Mouse (Mus musculus): ENCODE results near the gene Oas1a.
"Not testable (repeated sequence)": the region's sequence is repeated elsewhere in the genome, so short reads cannot be mapped to it uniquely, and the experiment has no call there.

Oas1a gene

DNA sequence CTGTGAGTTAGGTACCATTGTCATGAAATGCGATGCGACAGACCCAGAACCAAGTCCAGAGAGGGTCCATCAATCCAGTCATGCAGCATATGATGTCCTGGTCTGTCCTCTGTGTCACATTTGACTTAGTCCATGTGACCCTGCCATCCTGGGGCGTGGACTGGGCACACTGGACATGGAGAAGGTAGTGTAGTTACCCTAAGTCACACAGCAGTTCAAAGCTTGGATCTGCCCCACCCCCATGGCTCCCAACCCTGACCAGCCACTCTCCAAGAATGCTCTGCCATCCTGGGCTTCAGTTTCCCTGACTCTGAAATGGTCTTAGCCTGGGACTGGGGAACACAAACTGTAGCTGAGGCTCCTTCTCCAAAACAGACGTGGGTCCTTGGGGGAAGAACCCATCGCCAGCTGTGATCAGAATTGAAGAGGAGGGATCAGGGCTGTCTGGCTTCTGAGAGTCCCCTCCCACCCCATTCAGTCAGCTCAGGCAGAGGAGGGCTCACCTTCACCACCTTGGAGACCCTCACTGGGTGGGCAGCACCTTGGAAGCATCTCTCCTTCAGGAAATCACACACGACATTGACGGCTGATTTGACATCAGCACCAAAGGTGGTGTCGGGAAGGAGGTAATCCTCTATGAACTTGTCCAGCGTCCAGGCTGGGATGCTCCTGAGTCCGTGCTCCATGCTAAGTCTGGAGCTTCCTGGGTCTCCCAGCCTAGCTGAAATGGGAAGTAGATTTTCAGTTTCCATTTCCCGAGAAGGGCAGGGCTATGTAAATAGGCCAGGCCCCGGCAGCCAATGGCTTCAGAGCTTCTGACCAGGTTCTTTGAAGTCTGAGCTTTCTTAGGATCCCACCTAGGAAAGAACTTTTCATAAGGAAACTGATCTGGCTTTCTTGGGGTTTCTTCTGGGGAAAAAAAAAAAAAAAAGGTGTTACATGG, at the start of gene Oas1a:
Gene Oas1a, minus strand, starts transcription at position 731 of the 943 bp plus-strand sequence.
- DNase-seq (ENCODE audit: low spot score in 2 of 2), result not testable (repeated sequence)

DNA sequence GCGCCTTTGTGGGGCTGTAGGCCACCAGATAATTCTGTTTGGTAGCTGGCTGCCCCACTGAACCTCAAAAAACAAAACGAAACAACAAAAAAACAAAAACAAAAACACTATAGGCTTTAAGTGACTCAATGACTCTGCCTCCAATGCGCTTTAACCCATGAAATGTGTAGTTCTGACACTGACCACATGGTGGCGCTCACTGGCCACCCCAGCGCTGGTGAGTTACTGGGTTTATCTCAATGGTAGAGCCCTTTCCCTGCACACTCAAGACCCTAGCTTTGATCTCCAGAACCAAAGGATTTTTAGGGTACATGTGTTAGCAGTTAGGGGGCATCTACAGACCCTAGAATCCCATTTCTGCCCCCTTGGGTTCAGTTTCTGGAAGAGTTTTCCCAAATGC, 46.7 kb upstream of the Oas1a start:
- peak; percentile 57 to 62 for DNase-seq (ENCODE audit: low spot score in 2 of 2)

DNA sequence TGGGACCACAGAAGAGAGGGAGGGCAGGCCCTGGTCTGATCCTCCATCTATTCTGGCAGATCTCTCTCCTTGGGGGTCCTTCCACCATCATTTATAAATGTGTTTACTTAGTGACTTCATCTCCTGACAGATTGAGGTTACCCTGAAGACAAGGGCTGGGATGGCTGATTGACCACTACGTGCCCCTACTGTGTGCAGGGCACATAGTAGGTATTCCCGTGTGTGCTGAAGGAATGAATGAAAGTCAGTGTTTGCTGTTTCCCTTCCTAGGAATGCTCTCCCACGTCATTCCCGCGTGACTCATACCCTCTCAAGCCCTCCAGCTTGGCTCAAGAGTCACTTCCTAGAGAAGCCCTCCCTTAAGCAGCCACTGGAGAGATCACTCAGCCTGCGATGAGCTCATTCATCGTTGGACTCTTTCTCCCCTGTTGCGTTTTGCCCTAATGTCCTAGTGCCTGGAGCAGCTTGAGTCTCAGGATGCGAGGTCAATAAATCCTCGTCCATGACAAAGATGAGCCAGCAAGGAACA, 45.0 kb upstream of the Oas1a start:
- no peak for DNase-seq (ENCODE audit: low spot score in 2 of 2)

DNA sequence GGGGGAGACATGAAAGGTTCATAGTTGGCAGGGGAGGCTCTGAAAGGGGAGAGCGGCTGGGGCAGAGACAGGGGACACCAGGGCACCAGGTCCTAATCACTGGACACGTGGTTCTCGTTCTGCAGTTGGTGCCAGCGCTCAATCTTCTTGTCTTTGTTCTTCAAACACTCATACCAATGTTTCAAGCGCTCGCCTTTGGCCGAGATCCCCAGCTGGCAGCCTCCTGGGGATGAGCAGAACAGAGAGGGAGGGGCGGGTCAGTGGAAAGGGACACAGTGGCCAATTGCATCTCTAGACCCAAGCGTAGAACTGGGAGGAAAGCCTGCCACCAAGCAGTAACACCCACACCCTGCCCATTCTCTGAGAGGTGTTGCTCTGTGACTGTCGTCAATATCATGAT, 34.8 kb upstream of the Oas1a start:
- peak in 1 of 2 experiments; percentile 12 for DNase-seq (ENCODE audit: low spot score in 2 of 2)

DNA sequence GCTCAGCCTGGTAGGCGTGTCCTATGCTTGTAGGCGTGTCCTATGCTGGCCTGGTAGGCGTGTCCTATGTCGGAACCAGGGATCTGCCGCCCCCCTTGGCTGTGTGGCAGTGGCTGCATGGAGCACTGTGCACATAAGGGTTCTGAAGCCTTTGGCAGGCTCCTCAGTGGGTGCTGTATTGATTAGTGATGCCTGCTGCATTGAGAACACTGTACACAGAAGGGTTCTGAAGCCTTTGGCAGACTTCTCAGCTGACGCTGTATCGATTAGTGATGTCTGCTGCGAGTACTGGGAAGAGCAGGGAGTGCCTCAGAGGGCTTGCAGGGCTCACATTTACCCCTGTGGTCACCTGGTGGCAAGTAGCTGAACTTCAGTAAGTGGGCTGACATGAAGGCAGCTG, 31.3 kb upstream of the Oas1a start:
- DNase-seq (ENCODE audit: low spot score in 2 of 2), result no peak

DNA sequence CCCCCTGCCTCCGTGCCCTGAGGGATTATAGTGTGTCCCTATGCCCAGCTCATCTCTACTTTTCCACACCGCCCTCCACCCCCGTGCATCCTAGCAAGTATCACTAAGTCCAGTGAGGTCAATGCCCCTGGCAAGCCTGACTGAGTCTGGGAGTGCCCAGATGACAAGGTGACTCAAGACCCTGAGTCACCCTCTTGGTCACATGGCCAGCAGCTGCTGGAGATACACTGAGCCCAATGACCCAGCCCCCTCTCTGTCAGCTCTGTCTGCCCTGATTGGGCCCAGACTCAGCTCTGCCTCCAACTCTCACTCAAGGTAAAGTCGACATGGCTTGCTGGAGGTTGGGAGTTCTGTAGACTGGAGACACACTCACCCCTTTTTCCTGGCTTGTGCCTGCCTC, 30.5 kb upstream of the Oas1a start:
- no peak for DNase-seq (ENCODE audit: low spot score in 2 of 2)

DNA sequence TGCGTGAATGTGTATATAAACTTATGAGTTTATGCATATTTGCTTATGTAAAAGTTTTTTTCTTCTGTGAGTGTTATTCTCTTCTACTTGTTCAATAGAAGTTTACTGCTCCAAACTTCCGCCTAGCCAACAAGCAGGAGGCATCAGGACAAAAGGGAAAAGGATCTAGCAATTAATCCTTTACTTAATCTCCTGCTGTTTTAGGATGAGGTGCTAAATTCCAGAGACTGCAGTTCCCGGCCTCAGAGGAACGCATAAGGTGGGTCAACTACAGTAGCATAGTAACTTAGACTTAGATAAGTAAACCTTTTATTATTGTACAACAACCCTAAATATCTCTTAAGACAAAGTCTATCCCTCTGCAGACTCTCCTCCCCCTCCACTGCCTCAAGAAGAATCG, 26.6 kb upstream of the Oas1a start:
- no peak for DNase-seq (ENCODE audit: low spot score in 2 of 2)

DNA sequence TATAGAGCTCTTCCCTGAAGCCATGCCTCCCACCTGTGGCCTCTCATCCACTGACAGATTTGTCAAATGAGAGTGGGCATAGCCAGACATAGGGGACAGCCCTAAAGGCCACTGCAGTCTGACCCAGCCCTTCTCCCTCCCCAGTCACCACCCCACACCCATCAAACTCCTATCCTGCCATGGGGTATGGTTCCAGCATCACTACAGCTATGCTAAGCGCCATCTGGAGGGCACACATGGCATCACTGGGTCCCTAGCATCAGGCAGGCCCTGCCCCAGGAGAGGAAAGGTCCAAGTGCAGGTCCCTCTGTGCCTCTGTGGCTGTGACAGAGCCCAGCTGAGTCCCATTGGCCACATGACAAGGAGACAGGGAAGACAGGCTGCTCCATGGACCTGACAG, 19.7 kb upstream of the Oas1a start:
- no peak for DNase-seq (ENCODE audit: low spot score in 2 of 2)

DNA sequence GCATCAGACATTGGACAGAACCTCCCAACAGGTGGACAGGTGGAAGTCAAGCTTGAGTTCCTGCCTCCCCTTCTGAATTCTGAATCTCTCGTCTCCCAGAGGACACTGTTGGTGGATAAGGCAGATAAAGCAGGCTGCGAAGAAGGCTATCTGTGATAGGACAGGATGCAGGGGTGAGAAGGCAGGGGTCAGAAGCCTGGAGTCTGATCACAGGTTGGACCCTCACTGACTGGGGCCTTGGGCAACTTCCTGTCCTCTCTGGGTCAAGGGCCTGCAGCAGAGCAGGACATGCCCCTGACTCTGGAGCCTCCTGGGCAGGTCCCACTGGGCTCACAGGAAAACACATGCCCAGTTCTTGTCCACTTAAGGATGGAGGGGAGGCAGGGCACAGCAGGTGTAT, 19.0 kb upstream of the Oas1a start:
- DNase-seq (ENCODE audit: low spot score in 2 of 2), result not testable (repeated sequence)

DNA sequence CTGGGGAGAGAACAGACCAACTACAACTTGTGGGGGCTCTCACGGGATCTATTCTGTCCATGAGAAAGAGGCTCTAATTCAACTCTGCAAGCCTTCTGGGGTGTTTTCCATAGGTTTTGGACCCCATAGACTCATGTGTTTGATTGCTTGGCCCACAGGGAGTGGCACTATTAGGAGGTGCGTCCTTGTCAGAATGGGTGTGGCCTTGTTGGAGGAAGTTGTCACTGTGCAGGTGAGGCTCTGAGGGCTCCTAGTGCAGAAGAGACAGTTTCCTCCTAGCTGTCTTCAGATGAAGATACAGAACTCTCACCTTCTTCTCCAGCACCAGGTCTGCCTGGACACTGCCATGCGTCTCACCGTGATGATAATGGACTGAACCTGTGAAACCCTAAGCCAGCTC, 17.2 kb upstream of the Oas1a start:
- not testable (repeated sequence) for DNase-seq (ENCODE audit: low spot score in 2 of 2)

DNA sequence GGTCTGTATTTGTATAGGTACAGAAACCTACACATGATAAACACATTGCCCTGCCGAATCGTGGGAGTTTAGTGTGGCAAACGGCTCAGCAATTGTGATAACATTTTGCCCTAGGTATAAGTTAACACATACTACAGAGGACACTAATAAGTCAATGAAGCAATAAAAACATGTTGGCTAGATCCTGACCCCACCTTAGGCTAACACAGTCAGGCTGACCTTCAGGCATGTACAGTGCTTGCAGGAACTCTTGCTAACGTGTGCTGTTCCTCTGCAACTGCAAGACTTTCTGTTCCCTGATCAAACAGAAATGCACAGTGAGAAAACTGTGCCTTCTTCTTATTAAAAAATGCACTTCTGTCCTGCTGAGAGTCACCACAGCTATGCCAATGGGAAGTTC, 16.6 kb upstream of the Oas1a start:
- DNase-seq (ENCODE audit: low spot score in 2 of 2), result no peak

DNA sequence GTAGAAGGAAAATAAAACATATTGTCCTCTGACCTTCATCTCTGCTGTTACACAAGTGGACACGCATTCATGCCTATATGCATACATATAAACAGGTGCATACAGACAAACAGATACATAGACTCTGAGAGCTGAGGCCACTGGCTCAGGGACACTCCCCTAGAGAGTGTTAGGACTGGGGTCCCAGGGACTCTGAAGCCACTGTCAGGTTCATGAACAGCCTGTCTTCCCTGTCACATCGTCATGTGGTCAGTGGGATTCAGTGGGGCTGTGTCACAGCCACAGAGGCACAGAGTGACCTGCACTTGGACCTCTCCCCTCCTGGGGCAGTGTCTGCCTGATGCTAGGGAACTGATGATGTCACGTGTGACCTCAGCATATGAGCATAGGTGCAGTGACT, 13.0 kb upstream of the Oas1a start:
- DNase-seq (ENCODE audit: low spot score in 2 of 2), result no peak

DNA sequence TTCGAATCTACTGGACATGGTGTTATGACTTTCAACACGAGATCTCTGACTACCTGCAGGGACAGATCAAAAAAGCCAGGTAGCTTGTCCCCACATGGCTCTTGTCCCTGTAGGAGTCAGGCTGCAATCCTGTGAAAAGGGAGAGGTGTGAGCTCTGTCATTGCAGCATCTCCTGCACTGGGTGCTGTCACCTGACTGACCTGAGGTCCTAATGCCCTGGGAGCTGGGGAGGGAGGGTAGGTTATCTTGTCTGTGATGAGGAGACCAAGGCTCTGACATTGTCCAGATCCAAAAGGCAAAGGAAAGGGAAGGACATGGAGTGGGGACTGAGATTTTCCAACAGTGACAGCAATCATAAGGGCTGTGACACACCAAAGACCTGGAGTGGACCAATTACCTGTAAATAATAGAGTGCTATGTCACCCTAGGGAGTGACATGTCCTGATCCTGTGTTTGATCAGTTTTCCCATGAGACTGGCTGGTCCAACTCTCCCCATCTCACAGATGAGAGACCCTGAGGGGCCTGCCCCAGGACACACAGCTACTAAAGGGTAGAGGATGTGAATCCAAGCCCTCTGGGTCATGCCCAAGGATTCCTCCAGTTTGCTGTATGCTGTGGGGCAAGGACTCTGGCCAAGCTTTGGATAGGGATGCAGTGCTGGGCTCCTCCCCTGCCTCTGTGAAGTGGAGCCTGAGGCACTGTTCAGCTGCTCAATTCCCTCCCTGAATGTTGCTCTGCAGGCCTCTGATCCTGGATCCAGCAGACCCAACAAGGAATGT, 12.0 kb upstream of the Oas1a start:
- DNase-seq (ENCODE audit: low spot score in 2 of 2), result not testable (repeated sequence)

DNA sequence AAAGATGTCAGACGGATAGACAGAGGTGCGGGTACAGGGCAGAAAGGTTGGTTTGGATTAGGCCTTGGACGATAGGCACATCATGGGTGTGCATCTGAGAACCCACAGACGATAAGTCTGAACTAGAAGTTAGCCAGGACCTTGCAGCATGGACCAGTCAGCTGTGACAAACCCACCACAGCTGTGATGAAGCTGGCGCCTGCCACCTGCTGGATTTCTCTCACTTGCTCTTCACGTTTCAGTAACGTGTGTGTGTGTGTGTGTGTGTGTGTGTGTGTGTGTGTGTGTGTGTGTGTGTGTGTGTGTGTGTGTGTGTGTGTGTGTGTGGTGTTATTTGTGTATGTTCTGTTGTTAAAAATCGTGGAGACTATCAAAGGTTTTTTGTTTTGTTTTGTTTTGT, 6.9 kb upstream of the Oas1a start, which contains the start of gene Oas1d:
Gene Oas1d, plus strand, starts transcription at position 333 of the 400 bp plus-strand sequence.
- not testable (repeated sequence) for DNase-seq (ENCODE audit: low spot score in 2 of 2)

DNA sequence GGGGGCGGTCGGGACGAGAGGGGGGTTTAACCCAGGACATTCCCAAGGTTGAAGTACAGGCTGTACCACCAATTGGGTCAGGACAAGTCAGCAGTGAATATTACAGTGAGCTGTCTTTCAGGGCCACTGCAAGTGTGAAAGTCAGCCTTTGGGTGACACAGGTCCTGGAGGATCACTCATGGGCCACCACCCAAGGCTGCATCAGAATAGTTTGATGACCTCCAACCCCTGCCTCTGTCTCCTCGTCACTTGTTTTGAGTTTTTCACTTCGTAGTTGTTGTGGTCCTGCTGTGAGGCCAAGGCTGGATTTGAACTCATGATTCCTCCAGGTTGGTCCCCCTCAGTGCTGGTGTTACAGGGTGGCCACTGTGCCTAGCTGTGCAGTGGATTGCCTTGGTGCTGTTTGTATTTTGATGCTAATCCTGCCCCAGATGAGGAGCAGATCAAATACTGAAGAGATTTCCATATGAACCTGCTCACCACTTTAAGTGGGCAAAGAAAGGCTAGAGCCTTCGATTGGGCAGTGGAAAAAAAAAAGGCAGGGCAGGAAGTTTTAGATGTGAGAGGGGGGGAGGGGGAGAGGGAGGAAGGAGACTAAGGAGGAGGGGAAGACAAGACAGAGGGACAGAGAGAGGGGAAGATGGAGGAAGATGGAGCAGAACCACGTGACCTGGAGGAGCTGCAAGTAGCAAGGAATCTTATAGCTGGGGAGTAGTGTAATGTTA, 1.0 kb upstream of the Oas1a start:
- DNase-seq (ENCODE audit: low spot score in 2 of 2), result no peak

DNA sequence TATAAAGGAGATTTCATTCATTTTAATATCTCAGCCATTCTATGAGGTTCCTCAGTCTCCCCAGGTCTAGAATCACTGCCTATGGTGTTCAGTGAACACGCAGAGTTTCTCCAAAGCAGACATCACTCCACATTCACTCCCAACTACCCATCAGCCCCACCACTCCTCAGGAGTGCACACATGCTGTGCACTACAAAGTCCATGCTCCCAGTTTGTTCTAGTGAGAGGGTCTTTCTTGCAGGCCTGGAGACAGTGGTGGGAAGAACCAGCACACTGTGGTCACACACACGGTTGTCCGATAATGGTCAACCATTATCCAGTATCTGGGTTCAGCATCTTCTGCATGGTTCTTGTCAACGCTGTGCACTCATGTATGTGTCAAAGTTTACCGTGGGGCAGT, 5.3 kb downstream of the Oas1a start:
- no peak for DNase-seq (ENCODE audit: low spot score in 2 of 2)

DNA sequence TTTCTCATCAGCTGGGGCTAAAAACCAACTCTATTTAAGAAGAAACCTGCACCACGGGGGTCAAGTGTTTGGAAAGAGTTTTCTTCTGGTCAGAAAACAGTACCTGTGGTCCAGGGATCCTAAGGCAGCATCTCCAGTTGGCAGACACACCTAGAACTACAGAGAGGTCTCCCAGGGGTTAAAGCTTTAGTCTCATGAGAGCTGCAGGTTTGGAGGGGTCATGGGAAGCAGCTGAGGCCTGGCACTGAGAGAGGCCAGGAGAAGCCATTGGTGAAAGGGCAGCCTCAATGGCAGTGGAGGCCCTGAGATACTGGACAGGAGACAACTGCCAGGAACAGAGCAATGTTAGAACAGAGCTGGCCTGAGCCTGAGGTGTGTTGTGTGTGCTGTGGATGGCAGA, 6.7 kb downstream of the Oas1a start:
- DNase-seq (ENCODE audit: low spot score in 2 of 2), result no peak

DNA sequence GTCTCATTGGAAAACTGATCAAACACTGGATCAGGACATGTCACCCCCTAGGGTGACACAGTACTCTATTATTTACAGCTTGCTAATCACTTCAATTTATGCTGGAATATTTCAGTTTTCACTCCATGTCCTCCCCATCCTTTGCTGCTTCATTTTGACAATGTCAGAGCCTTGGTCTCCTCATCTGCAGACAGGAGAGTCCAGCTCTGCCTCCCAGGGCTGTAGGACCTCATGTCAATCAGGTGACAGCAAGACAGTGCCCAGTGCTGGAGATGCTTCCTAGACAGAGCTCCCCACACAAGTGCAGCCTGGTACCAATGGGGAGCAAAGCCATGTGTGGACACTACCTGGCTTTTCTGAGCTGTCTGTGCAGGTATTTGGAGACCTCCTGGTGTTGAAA, 8.6 kb downstream of the Oas1a start:
- DNase-seq (ENCODE audit: low spot score in 2 of 2), result no peak

DNA sequence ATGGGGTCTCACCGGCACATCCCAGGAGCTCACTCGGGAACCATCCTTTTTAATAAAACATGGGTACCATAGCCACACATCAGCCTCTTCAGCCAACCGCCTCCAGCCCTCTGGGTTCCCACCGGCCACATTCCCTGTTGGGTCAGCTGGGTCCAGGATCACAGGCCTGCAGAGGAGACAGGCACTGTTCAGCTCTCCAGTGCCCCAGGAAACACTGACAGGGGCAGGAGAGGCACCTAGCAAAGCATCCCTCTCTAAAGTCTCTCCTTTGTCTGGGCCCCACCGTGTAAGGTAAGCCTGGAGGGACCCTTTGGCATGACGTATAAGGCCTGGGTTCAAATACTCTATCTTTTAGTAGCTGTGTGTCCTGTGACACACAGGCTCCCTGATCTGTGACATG, 9.0 kb downstream of the Oas1a start:
- DNase-seq (ENCODE audit: low spot score in 2 of 2), result no peak

DNA sequence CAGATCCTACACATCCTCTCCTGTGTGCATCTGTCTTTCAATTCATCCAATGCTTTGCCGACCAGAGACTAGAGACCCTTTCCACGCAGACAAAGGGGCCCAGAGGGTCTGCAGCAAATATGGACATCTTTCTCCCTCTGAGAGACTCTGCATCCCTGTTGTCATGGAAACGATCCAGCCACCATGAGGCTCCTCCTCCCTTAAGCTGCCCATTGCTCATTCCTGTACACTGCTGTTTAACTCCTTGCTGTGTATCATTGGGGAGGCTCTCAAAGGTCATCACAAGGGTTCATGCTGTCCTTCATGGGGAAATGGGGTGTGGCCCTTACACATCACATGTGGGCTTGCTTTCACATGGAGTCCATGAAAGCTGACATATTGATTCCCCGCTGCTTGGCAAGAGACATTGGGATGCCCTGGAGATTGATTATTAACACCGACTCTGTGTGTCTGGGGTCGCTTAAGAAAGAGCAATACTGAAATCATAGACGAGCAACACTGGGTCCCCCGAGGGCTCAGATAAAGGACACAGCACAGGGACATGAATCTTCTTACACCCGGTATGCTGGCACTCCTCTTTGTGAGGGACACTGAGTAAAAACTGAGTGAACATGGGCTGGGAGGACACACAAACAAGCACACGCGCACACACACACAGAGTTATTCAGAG, 12.0 kb downstream of the Oas1a start:
- DNase-seq (ENCODE audit: low spot score in 2 of 2), result no peak

DNA sequence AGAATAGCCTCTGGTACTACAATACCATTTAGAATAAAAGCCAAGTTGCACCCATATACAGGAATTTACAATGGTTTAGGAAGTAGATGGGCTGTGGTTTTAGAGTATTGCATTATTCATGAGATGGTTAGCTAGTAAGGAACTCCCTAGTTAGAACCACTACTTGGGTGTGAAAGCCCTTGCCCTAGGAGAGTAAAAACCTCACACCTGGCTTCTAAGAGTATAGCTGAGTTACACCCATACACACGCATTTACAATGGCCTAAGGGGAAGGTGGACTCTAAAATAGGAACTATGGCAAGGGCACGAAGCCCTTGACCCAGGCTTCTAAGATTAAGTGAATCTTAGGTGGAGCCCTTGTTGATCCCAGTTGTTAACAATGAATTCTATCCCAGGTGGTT, 12.6 kb downstream of the Oas1a start:
- DNase-seq (ENCODE audit: low spot score in 2 of 2), result not testable (repeated sequence)
